Mouse (Mus musculus) liver, postnatal 0 days (tissue): ENCODE data around the gene Cbfb. TPM values are rescaled to one million over a fixed set of nuclear protein-coding genes. Genes with fewer than 3 reads are reported as not detected.
"Not testable (repeated sequence)": the region's sequence is repeated elsewhere in the genome, so short reads cannot be mapped to it uniquely, and the experiment has no call there.

Experiments
- ATAC-seq: fragments of 200-750 bp; cut with Nextera tagmentation; 2 replicates; pipeline ENCODE4 v1.8.0; 2017; ENCODE audit warnings: mild to moderate bottlenecking, moderate library complexity
- DNase-seq: peaks from one replicate; pipeline ENCODE4 v3.0.0-alpha.2; 2016
- H3K27ac ChIP-seq: fragments of 300-500 bp; sonication (generic); 2 replicates; pipeline ENCODE4 v1.5.1; 2014; ENCODE audit warnings: antibody characterized with exemption, moderate library complexity, mild to moderate bottlenecking, low read depth
- H3K27me3 ChIP-seq: fragments of 300-500 bp; sonication (generic); 2 replicates; pipeline ENCODE4 v1.6.1; 2014; ENCODE audit warnings: low read length, control low read depth, mixed read lengths; ENCODE audit not compliant: insufficient read depth
- H3K36me3 ChIP-seq: fragments of 300-500 bp; sonication (generic); replicated peaks from 2 replicates; pipeline ENCODE4 v1.6.1; 2014; ENCODE audit warnings: mild to moderate bottlenecking, control low read depth, low read length, moderate library complexity, mixed read lengths; ENCODE audit not compliant: insufficient read depth
- H3K4me1 ChIP-seq: fragments of 300-500 bp; sonication (generic); 2 replicates; pipeline ENCODE4 v1.6.1; 2014; ENCODE audit warnings: antibody characterized with exemption, mild to moderate bottlenecking, control low read depth; ENCODE audit not compliant: insufficient read depth
- H3K4me2 ChIP-seq: fragments of 300-500 bp; sonication (generic); 2 replicates; pipeline ENCODE4 v1.6.1; 2014; ENCODE audit warnings: low read depth, mild to moderate bottlenecking, low read length, moderate library complexity, mixed read lengths
- H3K4me3 ChIP-seq: fragments of 300-500 bp; sonication (generic); 2 replicates; pipeline ENCODE4 v1.5.1; 2014; ENCODE audit warnings: low read depth, low read length
- H3K9ac ChIP-seq: fragments of 300-500 bp; sonication (generic); replicated peaks from 2 replicates; pipeline ENCODE4 v1.6.1; 2014; ENCODE audit warnings: mild to moderate bottlenecking, moderate library complexity
- H3K9me3 ChIP-seq: fragments of 300-500 bp; sonication (generic); 2 replicates; pipeline ENCODE4 v1.6.1; 2016; ENCODE audit warnings: mild to moderate bottlenecking, control low read depth, low read length, mixed read lengths
- CTCF ChIP-seq: sonication (generic); IDR thresholded peaks from 2 replicates; pipeline ENCODE4 v1.5.1; 2016; ENCODE audit warnings: antibody characterized with exemption, low read depth
- EP300 ChIP-seq: IDR thresholded peaks from 2 replicates; pipeline ENCODE4 v1.6.1; 2016; ENCODE audit warnings: antibody characterized with exemption, low read depth, mild to moderate bottlenecking
- WGBS: fragments of 180-500 bp; shearing (Covaris S2); extraction: QIAGEN DNeasy Blood & Tissue Kit; methylation state at CpG from one replicate; pipeline ENCODE4 v1.1.7; 2014; ENCODE audit not compliant: insufficient replicate concordance; 5-methylcytosine and 5-hydroxymethylcytosine counted together
- polyA plus RNA-seq: library from polyadenylated mRNA; unstranded; fragments of >200 nt; fragmentation: Nextera tagmentation; extraction: Ambion mirVana; gene quantifications from 2 replicates; pipeline ENCODE4 v1.2.1, GENCODE M21; 2015

Cbfb gene
- polyA plus RNA-seq, 1 experiment from 2014 or later, result 10.7 TPM

DNA sequence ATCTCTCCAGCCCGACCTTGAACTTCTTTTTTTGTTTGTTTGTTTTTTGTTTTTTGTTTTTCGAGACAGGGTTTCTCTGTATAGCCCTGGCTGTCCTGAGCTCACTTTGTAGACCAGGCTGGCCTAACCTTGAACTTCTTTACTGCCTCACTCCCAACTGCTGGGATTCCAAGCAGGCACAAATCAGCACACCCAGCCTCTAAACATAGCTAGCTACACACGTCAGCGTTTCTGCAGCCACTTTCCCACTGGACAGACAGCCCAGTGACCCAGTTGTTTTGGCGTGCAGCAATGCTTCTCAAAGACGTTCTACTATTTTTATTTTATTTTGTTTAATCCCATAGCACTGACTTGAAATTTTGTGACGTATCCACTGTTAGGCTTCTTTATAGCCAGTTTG, 53.4 kb downstream of the Cbfb start:
- Histone ChIP-seq H3K9me3 (no peaks in the 10 kb centered on the region), H3K27ac (no peak overlapping the region; the same call in 1 of the 2 replicates), H3K4me2 (no peak overlapping the region), H3K4me1 (peaks cover 13% of the 10 kb centered on the region), H3K36me3 (no peaks in the 10 kb centered on the region; the same call in 1 of the 2 replicates), H3K9ac (no peak overlapping the region; the same call in 1 of the 2 replicates), H3K27me3 (no peaks in the 10 kb centered on the region), H3K4me3 (no peak overlapping the region)
- TF ChIP-seq EP300 (no peak), CTCF (no peak)
- ATAC-seq, result no peak
- no peak for DNase-seq
- WGBS, result 78% methylated on average over 7 of the region's 7 CpGs

DNA sequence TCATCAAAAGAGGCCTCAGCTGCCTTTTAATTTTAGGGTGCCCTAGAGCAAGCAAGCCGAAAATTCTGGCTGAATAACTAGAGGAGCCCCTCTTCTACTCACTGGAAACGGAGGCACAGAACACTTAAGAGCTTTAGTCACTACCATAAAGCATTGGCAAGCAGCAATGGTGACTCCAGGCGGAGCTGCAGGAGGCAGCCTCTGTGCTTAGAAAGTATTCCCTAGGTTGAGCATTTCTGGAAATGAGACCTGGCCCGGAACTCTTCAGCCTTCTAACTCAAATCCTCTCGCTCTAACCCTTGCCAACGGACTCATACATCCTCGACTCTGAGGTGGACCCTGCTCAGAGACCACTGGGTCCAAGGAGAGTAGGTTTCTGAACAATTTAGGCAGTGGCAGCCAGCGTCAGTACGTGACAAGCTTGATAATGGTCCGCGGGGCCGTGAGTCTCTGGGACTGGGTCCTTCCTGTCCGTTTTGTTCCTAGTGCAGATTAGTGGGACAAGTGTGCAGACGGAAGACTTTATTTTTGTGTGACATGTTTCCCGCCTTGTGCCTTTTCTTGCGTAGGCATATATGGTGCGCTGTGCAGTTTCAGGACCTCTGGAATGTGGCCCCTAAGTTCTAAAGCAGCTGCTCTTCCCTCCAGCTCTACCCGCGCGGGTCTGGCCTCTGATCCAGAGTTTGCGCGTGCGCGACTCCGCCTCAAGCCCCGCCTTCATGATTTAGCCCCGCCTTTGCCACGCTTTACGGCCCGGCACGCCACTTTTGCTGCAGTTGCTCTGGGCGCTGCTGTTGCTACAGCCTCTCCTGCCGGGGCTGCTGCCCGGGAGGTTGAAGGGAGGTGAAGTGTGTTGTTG, 54.2 kb downstream of the Cbfb start, which contains the start of gene D230025D16Rik:
Gene D230025D16Rik (plus strand): TSS at position 733 of the 859 bp plus-strand sequence.
- 4% methylated on average over 34 of the region's 34 CpGs for WGBS
- Histone ChIP-seq H3K4me1 (peaks cover 16% of the 10 kb centered on the region), H3K4me3 (peak within 1 kb of the TSS; percentile 83), H3K9ac (peak within 1 kb of the TSS; percentile 87), H3K4me2 (peak within 1 kb of the TSS; percentile 94), H3K36me3 (no peaks in the 10 kb centered on the region; the same call in 1 of the 2 replicates), H3K27ac (peak within 1 kb of the TSS; percentile 99), H3K27me3 (no peaks in the 10 kb centered on the region), H3K9me3 (no peaks in the 10 kb centered on the region)
- peak; percentile 98 for DNase-seq
- ATAC-seq, result peak; percentile 89
- TF ChIP-seq EP300, result no peak
- TF ChIP-seq CTCF, result no peak

DNA sequence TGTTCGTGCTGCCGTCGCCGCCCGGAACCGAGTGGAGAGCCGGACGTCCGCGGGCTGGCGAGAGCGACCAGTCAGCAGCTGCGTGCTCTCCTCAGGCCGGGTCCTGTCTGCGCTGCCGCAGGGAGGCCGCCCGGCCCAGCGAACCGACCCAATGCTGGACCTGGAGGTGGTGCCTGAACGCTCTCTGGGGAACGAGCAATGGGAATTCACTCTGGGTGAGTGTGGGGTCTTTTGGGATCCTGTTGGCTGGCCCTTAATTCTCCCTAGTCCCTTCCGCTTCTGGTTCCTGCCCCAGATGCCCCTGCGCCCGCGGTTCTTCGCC, 54.8 kb downstream of the Cbfb start:
- H3K27me3 ChIP-seq, result no peaks in the 10 kb centered on the region
- H3K9me3 ChIP-seq, result no peaks in the 10 kb centered on the region
- H3K4me2 ChIP-seq, result peak overlapping the region; percentile 78
- H3K4me3 ChIP-seq, result peak overlapping the region; percentile 83
- peak overlapping the region; percentile 99 for H3K27ac ChIP-seq
- ATAC-seq, result no peak
- TF ChIP-seq EP300, result no peak
- no peaks in the 10 kb centered on the region; the same call in 1 of the 2 replicates for H3K36me3 ChIP-seq
- DNase-seq, result no peak
- peaks cover 16% of the 10 kb centered on the region for H3K4me1 ChIP-seq
- peak overlapping the region; percentile 87 for H3K9ac ChIP-seq
- WGBS, result under 1% methylated on average over 27 of the region's 27 CpGs

DNA sequence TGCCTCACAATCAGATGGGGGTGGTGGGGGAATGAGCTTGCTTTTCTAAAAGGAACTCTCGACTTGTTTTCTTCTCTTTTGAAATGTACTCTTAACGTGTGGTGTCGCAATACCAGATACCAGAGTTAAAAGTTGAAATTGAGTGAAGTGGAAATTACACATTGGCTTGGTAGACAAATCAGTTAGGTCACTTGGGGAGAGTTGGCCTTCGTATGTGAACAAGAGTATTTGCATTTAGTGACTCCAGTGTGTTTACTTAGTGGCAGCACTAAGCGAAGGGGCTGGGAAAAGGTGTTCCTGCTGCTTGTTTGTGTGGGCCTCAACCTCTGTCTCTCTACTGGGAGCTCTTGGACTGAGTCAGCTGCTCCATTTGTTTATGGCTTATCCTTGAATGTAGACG, 55.4 kb downstream of the Cbfb start:
- TF ChIP-seq EP300 (no peak; the same call in 1 of the 2 replicates), CTCF (no peak)
- Histone ChIP-seq H3K27me3 (no peaks in the 10 kb centered on the region), H3K4me1 (peaks cover 16% of the 10 kb centered on the region), H3K4me2 (peak overlapping the region; percentile 78), H3K36me3 (no peaks in the 10 kb centered on the region; the same call in 1 of the 2 replicates), H3K27ac (peak overlapping the region; percentile 99), H3K9me3 (no peaks in the 10 kb centered on the region), H3K9ac (peak overlapping the region; percentile 87), H3K4me3 (peak overlapping the region; percentile 83)
- 10% methylated on average over 6 of the region's 6 CpGs for WGBS
- DNase-seq (peak; percentile 38), ATAC-seq (peak; percentile 62)

- H3K36me3 ChIP-seq, result peaks cover 30% of the 10 kb centered on the region
- H3K4me2 ChIP-seq, result no peak overlapping the region
- H3K4me3 ChIP-seq, result no peak overlapping the region
- no peaks in the 10 kb centered on the region for H3K9me3 ChIP-seq
- WGBS, result 69% methylated on average over 12 of the region's 12 CpGs
- H3K4me1 ChIP-seq, result peaks cover 14% of the 10 kb centered on the region
- DNase-seq (no peak), ATAC-seq (no peak)
- no peak overlapping the region for H3K9ac ChIP-seq
- peak overlapping the region; percentile 11; the same call in 1 of the 2 replicates for H3K27ac ChIP-seq
- no peaks in the 10 kb centered on the region for H3K27me3 ChIP-seq
- no peak for TF ChIP-seq CTCF
- TF ChIP-seq EP300, result no peak
Observed at GRCm38 (mm10) chr8:105231503-105232320, 61.2 kb downstream of the Cbfb start.

DNA sequence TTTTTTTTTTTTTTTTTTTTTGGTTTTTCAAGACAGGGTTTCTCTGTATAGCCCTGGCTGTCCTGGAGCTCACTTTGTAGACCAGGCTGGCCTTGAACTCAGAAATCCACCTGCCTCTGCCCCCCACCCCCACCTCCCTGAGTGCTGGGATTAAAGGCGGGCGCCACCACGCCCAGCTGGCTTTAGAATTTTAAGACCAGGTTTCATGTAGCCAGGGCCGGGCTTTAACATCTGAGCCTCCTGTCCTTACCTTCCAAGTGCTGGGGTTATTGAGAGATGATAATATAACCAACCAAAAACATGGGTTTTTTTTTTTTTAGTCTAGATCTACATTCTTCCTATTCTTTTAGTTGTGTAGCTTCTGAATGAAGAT, 61.8 kb downstream of the Cbfb start:
- not testable (repeated sequence) for H3K27ac ChIP-seq, H3K27me3 ChIP-seq, DNase-seq, H3K9me3 ChIP-seq, H3K4me3 ChIP-seq, ATAC-seq, H3K4me2 ChIP-seq, H3K9ac ChIP-seq
- H3K4me1 ChIP-seq, result peaks cover 14% of the 10 kb centered on the region
- H3K36me3 ChIP-seq, result peaks cover 32% of the 10 kb centered on the region
- 89% methylated on average over 4 of the region's 4 CpGs for WGBS
